Mouse (Mus musculus) stomach, adult 2 months (tissue): Measurements from ENCODE around the gene Cpn2. TPM values are rescaled to one million over a fixed set of nuclear protein-coding genes. Genes with fewer than 3 reads are reported as not detected.

Experiments used
- polyA plus RNA-seq: library from polyadenylated mRNA; depleted of rRNA; stranded (reverse); fragments of >200 nt; gene quantifications from 2 replicates; pipeline ENCODE4 v1.2.3, GENCODE M21; 2012; rRNA removed

The Cpn2 gene
- polyA plus RNA-seq: 0.01 and 0.04 TPM in 2 replicates

GRCm38 (mm10) chr16:30267359-30267758 lies at the start of gene Cpn2:
Gene Cpn2, minus strand, starts transcription at chr16:30267499.

GRCm38 (mm10) chr16:30310647-30311046 lies 43.3 kb upstream of the Cpn2 start, which contains the start of gene Gp5:
Gene Gp5, minus strand, starts transcription at chr16:30310779.

GRCm38 (mm10) chr16:30282844-30283495 lies 15.7 kb upstream of the Cpn2 start, which contains the start of gene Lrrc15:
Gene Lrrc15, minus strand, starts transcription at chr16:30283256.

Other genes with a start within 250 kb of the Cpn2 start
- gene Hes1, start 203.1 kb downstream of the Cpn2 start, polyA plus RNA-seq: 281 and 491 TPM in 2 replicates
- gene Lrrc15, start 15.8 kb upstream of the Cpn2 start, polyA plus RNA-seq: 0.19 and 0.30 TPM in 2 replicates
- 0.04 and 0.06 TPM in 2 replicates for gene Gp5, start 43.3 kb upstream of the Cpn2 start, polyA plus RNA-seq
- 18.3 and 18.7 TPM in 2 replicates for gene Atp13a3, start 138.5 kb upstream of the Cpn2 start, polyA plus RNA-seq